Mouse (Mus musculus) stomach, postnatal 0 days (tissue): ENCODE results near the gene Far2. TPM values are rescaled to one million over a fixed set of nuclear protein-coding genes. Genes with fewer than 3 reads are reported as not detected.

Experiments
- ATAC-seq: fragments of 200-750 bp; cut with Nextera tagmentation; 2 replicates; pipeline ENCODE4 v1.8.0; 2017; ENCODE audit not compliant: low FRiP score, low TSS enrichment
- DNase-seq: peaks from one replicate; pipeline ENCODE4 v3.0.0-alpha.2; 2016; ENCODE audit warnings: low spot score
- H3K27ac ChIP-seq: fragments of 300-500 bp; sonication (generic); replicated peaks from 2 replicates; pipeline ENCODE4 v1.5.1; 2014; ENCODE audit warnings: mild to moderate bottlenecking, control low read depth
- H3K27me3 ChIP-seq: fragments of 300-500 bp; sonication (generic); 2 replicates; pipeline ENCODE4 v1.6.1; 2014; ENCODE audit warnings: low read length; ENCODE audit not compliant: control insufficient read depth, insufficient read depth
- H3K36me3 ChIP-seq: fragments of 300-500 bp; sonication (generic); 2 replicates; pipeline ENCODE4 v1.6.1; 2014; ENCODE audit warnings: low read length, mixed read lengths; ENCODE audit not compliant: control insufficient read depth, insufficient read depth
- H3K4me1 ChIP-seq: fragments of 300-500 bp; sonication (generic); replicated peaks from 2 replicates; pipeline ENCODE4 v1.6.1; 2014; ENCODE audit warnings: antibody characterized with exemption; ENCODE audit not compliant: control insufficient read depth, insufficient read depth
- H3K4me2 ChIP-seq: fragments of 300-500 bp; sonication (generic); replicated peaks from 2 replicates; pipeline ENCODE4 v1.6.1; 2014; ENCODE audit warnings: low read depth, mild to moderate bottlenecking, control low read depth, moderate library complexity
- H3K4me3 ChIP-seq: fragments of 300-500 bp; sonication (generic); 2 replicates; pipeline ENCODE4 v1.5.1; 2014; ENCODE audit warnings: low read depth, low read length, control low read depth
- H3K9ac ChIP-seq: fragments of 300-500 bp; sonication (generic); 2 replicates; pipeline ENCODE4 v1.6.1; 2014; ENCODE audit warnings: mild to moderate bottlenecking, low read length, control low read depth, mixed read lengths
- H3K9me3 ChIP-seq: fragments of 300-500 bp; sonication (generic); 2 replicates; pipeline ENCODE4 v1.6.1; 2016; ENCODE audit warnings: low read length; ENCODE audit not compliant: control insufficient read depth
- CTCF ChIP-seq: IDR thresholded peaks from 2 replicates; pipeline ENCODE4 v1.5.1; 2016; ENCODE audit warnings: antibody characterized with exemption, low read depth, mild to moderate bottlenecking, moderate library complexity
- EP300 ChIP-seq: optimal IDR thresholded peaks from 2 replicates; pipeline ENCODE3; 2016; ENCODE audit warnings: antibody characterized with exemption
- WGBS: fragments of 180-500 bp; shearing (Covaris S2); extraction: QIAGEN DNeasy Blood & Tissue Kit; methylation state at CpG from one replicate; pipeline ENCODE4 v1.1.7; 2014; 5-methylcytosine and 5-hydroxymethylcytosine counted together
- polyA plus RNA-seq: library from polyadenylated mRNA; unstranded; fragments of >200 nt; fragmentation: Nextera tagmentation; extraction: Ambion mirVana; gene quantifications from 2 replicates; pipeline ENCODE4 v1.2.1, GENCODE M21; 2015

The Far2 gene
- polyA plus RNA-seq, 1 experiment from 2014 or later, result 30.8 TPM

- H3K27me3 ChIP-seq, result no peaks in the 10 kb centered on the region
- H3K36me3 ChIP-seq, result no peaks in the 10 kb centered on the region
- TF ChIP-seq CTCF, result no peak
- TF ChIP-seq EP300, result no peak
- no peak overlapping the region for H3K4me3 ChIP-seq
- no peaks in the 10 kb centered on the region for H3K9me3 ChIP-seq
- no peak overlapping the region for H3K27ac ChIP-seq
- H3K9ac ChIP-seq, result no peak overlapping the region
- H3K4me1 ChIP-seq, result no peaks in the 10 kb centered on the region
- WGBS, result 49% methylated on average over 3 of the region's 3 CpGs
- no peak for ATAC-seq
- no peak overlapping the region for H3K4me2 ChIP-seq
- no peak for DNase-seq
Observed at GRCm38 (mm10) chr6:148172904-148173303, 125.8 kb downstream of the Far2 start.

- no peaks in the 10 kb centered on the region for H3K9me3 ChIP-seq
- H3K4me2 ChIP-seq, result no peak overlapping the region
- DNase-seq (no peak), ATAC-seq (no peak)
- no peak for TF ChIP-seq EP300
- peaks cover 27% of the 10 kb centered on the region for H3K36me3 ChIP-seq
- H3K27me3 ChIP-seq, result no peaks in the 10 kb centered on the region
- no peak overlapping the region for H3K9ac ChIP-seq
- 83% methylated on average over 1 of the region's 1 CpGs for WGBS
- no peak overlapping the region for H3K27ac ChIP-seq
- H3K4me1 ChIP-seq, result no peaks in the 10 kb centered on the region
- no peak overlapping the region for H3K4me3 ChIP-seq
Observed at GRCm38 (mm10) chr6:148185694-148186093, 138.6 kb downstream of the Far2 start.

GRCm38 (mm10) chr6:148193972-148194701, 147.1 kb downstream of the Far2 start:
- Histone ChIP-seq H3K4me2 (no peak overlapping the region), H3K27ac (no peak overlapping the region), H3K36me3 (0 out of 2 replicates have a peak, but pooled peaks cover 9% of the 10 kb centered on the region), H3K9ac (no peak overlapping the region), H3K27me3 (no peaks in the 10 kb centered on the region), H3K4me3 (no peak overlapping the region), H3K9me3 (no peaks in the 10 kb centered on the region), H3K4me1 (no peaks in the 10 kb centered on the region)
- no peak for TF ChIP-seq CTCF
- DNase-seq (no peak), ATAC-seq (no peak)
- 71% methylated on average over 6 of the region's 6 CpGs for WGBS

GRCm38 (mm10) chr6:148199177-148199576, 152.1 kb downstream of the Far2 start:
- H3K27ac ChIP-seq, result no peak overlapping the region
- TF ChIP-seq CTCF (no peak), EP300 (no peak)
- DNase-seq, result peak; percentile 50
- H3K4me1 ChIP-seq, result no peaks in the 10 kb centered on the region
- H3K4me3 ChIP-seq, result no peak overlapping the region
- no peaks in the 10 kb centered on the region for H3K27me3 ChIP-seq
- peak; percentile 87 for ATAC-seq
- peaks cover 11% of the 10 kb centered on the region for H3K36me3 ChIP-seq
- H3K4me2 ChIP-seq, result no peak overlapping the region
- 58% methylated on average over 2 of the region's 2 CpGs for WGBS
- no peaks in the 10 kb centered on the region for H3K9me3 ChIP-seq
- H3K9ac ChIP-seq, result no peak overlapping the region

- no peaks in the 10 kb centered on the region for H3K4me1 ChIP-seq
- H3K9ac ChIP-seq, result no peak overlapping the region
- peak; percentile 57; the same call in 1 of the 2 replicates for ATAC-seq
- WGBS, result 52% methylated on average over 3 of the region's 3 CpGs
- H3K4me3 ChIP-seq, result no peak overlapping the region
- H3K9me3 ChIP-seq, result no peaks in the 10 kb centered on the region
- peak overlapping the region; percentile 58 for H3K27ac ChIP-seq
- H3K4me2 ChIP-seq, result no peak overlapping the region
- H3K36me3 ChIP-seq, result peaks cover 9% of the 10 kb centered on the region
- H3K27me3 ChIP-seq, result no peaks in the 10 kb centered on the region
- TF ChIP-seq EP300 (no peak), CTCF (no peak)
- peak; percentile 19 for DNase-seq
Observed at GRCm38 (mm10) chr6:148199729-148200128, 152.7 kb downstream of the Far2 start.

- H3K4me3 ChIP-seq, result no peak overlapping the region
- peaks cover 7% of the 10 kb centered on the region for H3K36me3 ChIP-seq
- H3K4me2 ChIP-seq, result no peak overlapping the region
- no peaks in the 10 kb centered on the region for H3K27me3 ChIP-seq
- TF ChIP-seq EP300, result no peak
- no peak for TF ChIP-seq CTCF
- no peaks in the 10 kb centered on the region for H3K9me3 ChIP-seq
- DNase-seq, result no peak
- H3K9ac ChIP-seq, result no peak overlapping the region
- no peak for ATAC-seq
- 83% methylated on average over 1 of the region's 1 CpGs for WGBS
- no peak overlapping the region for H3K27ac ChIP-seq
- 0 out of 2 replicates have a peak, but pooled peaks cover under 1% of the 10 kb centered on the region for H3K4me1 ChIP-seq
Observed at GRCm38 (mm10) chr6:148205134-148205533, 158.1 kb downstream of the Far2 start.
